Mouse (Mus musculus) ES-E14 (cell line): Measurements from ENCODE around the gene Pten. TPM values are rescaled to one million over a fixed set of nuclear protein-coding genes. Genes with fewer than 3 reads are reported as not detected.

Experiments
- DNase-seq: peaks from one replicate; pipeline ENCODE4 v3.0.0-alpha.2; 2013; ENCODE audit warnings: low read depth, low spot score
- H3K27ac ChIP-seq: 2 replicates; pipeline ENCODE4 v1.5.1; 2012; ENCODE audit warnings: low read depth, mild to moderate bottlenecking, low read length, moderate library complexity, mixed read lengths; ENCODE audit not compliant: poor library complexity, insufficient read depth, severe bottlenecking
- H3K36me3 ChIP-seq: 2 replicates; pipeline ENCODE4 v1.6.1; 2012; ENCODE audit warnings: mild to moderate bottlenecking, low read length, moderate library complexity, mixed read lengths; ENCODE audit not compliant: control insufficient read depth, poor library complexity, insufficient read depth, severe bottlenecking
- H3K4me1 ChIP-seq, 2 experiments: fragments of 150-350 bp in 1 of 2; sonication (generic) in 1 of 2; 2 replicates each; pipeline ENCODE4 v1.6.1; 2012; ENCODE audit warnings: low read length in 2 of 2, mild to moderate bottlenecking in 1 of 2, mixed read lengths in 1 of 2; ENCODE audit not compliant: control insufficient read depth in 2 of 2, insufficient read depth in 2 of 2, poor library complexity in 1 of 2
- H3K4me3 ChIP-seq, 2 experiments: fragments of 150-350 bp in 1 of 2; sonication (generic) in 1 of 2; 2 replicates each; pipeline ENCODE4 v1.5.1; 2012; ENCODE audit warnings: low read length in 2 of 2, low read depth in 1 of 2, mild to moderate bottlenecking in 1 of 2, mixed read lengths in 1 of 2; ENCODE audit not compliant: insufficient read depth in 1 of 2, poor library complexity in 1 of 2, severe bottlenecking in 1 of 2
- H3K9ac ChIP-seq: 2 replicates; pipeline ENCODE4 v1.6.1; 2012; ENCODE audit warnings: low read depth, mild to moderate bottlenecking, low read length, mixed read lengths; ENCODE audit not compliant: poor library complexity, insufficient read depth, severe bottlenecking
- H3K9me3 ChIP-seq: fragments of 150-350 bp; sonication (generic); 2 replicates; pipeline ENCODE4 v1.6.1; 2012; ENCODE audit warnings: low read depth, mild to moderate bottlenecking, low read length; ENCODE audit not compliant: control insufficient read depth, insufficient read depth
- CHD2 ChIP-seq: IDR thresholded peaks from 2 replicates; pipeline ENCODE4 v1.6.1; 2014; ENCODE audit warnings: mild to moderate bottlenecking, low read depth, low read length, inconsistent platforms
- HCFC1 ChIP-seq: IDR thresholded peaks from 2 replicates; pipeline ENCODE4 v1.6.1; 2012; ENCODE audit warnings: low read length, inconsistent platforms, borderline replicate concordance; ENCODE audit not compliant: insufficient read depth
- MAFK ChIP-seq: IDR thresholded peaks from 2 replicates; pipeline ENCODE4 v1.6.1; 2014; ENCODE audit warnings: mild to moderate bottlenecking, low read depth, low read length, inconsistent platforms; ENCODE audit not compliant: insufficient read depth
- ZC3H11A ChIP-seq: IDR thresholded peaks from 2 replicates; pipeline ENCODE4 v1.6.1; 2012; ENCODE audit warnings: low read depth, mild to moderate bottlenecking, inconsistent platforms, low read length, borderline replicate concordance
- ZNF384 ChIP-seq: IDR thresholded peaks from 2 replicates; pipeline ENCODE4 v1.6.1; 2012; ENCODE audit warnings: low read depth, low read length, inconsistent platforms
- in situ Hi-C, 2 experiments: fragments of 600-800 bp; cut with MboI; formaldehyde crosslinking; loops; one replicate each; pipeline ENCODE4 v1.15.1; 2025; ENCODE audit warnings: low sequenced_read_pairs in 2 of 2, inconsistent platforms in 1 of 2; ENCODE audit not compliant: unreplicated experiment in 2 of 2
- total RNA-seq: library from RNA; depleted of rRNA; stranded (reverse); fragments of 300-350 nt; gene quantifications from 2 replicates; pipeline ENCODE4 v1.2.3, GENCODE M21; 2012; rRNA removed

Gene Pten
- total RNA-seq, 1 experiment = 70.8 TPM

GRCm38 (mm10) chr19:32867181-32867897 lies 110.0 kb downstream of the Pten start:
- in situ Hi-C loops = no loop called here
- no peak overlapping the region for H3K27ac ChIP-seq
- no peak for DNase-seq
- H3K36me3 ChIP-seq = no peaks in the 10 kb centered on the region
- H3K4me3 ChIP-seq = peak overlapping the region in 1 of 2 experiments; percentile 23; a peak in 1 of 4 replicates
- peaks cover 0 to 2% of the 10 kb centered on the region in 2 experiments; a peak in 1 of 4 replicates for H3K4me1 ChIP-seq
- no peaks in the 10 kb centered on the region for H3K9me3 ChIP-seq
- no peak overlapping the region for H3K9ac ChIP-seq
- TF ChIP-seq CHD2 (no peak), ZC3H11A (no peak), MAFK (no peak), HCFC1 (no peak), ZNF384 (no peak)

- Histone ChIP-seq H3K9me3 (no peaks in the 10 kb centered on the region), H3K27ac (no peak overlapping the region), H3K36me3 (no peaks in the 10 kb centered on the region), H3K9ac (no peak overlapping the region), H3K4me1 (peaks cover 0 to 2% of the 10 kb centered on the region in 2 experiments; a peak in 1 of 4 replicates), H3K4me3 (no peak overlapping the region)
- in situ Hi-C loops = no loop called here
- TF ChIP-seq ZC3H11A = no peak
- TF ChIP-seq CHD2 = no peak
- no peak for TF ChIP-seq MAFK
- TF ChIP-seq HCFC1 = no peak
- peak; percentile 57; the same call in 1 of the 2 replicates for TF ChIP-seq ZNF384
- DNase-seq = no peak
Measured at GRCm38 (mm10) chr19:32868560-32868959, 111.3 kb downstream of the Pten start.

- H3K9ac ChIP-seq = no peak overlapping the region
- no peaks in the 10 kb centered on the region for H3K9me3 ChIP-seq
- H3K36me3 ChIP-seq = no peaks in the 10 kb centered on the region
- in situ Hi-C loops = no loop called here
- TF ChIP-seq CHD2 (no peak), MAFK (no peak), ZC3H11A (no peak), HCFC1 (no peak), ZNF384 (no peak)
- H3K4me3 ChIP-seq = no peak overlapping the region
- no peak for DNase-seq
- H3K4me1 ChIP-seq = peaks cover 0 to 3% of the 10 kb centered on the region in 2 experiments; a peak in 1 of 4 replicates
- no peak overlapping the region for H3K27ac ChIP-seq
Measured at GRCm38 (mm10) chr19:32869053-32869680, 111.9 kb downstream of the Pten start.

- no peak overlapping the region for H3K9ac ChIP-seq
- DNase-seq = no peak
- peaks cover 3 to 6% of the 10 kb centered on the region in 2 experiments; a peak in 1 of 4 replicates for H3K4me1 ChIP-seq
- H3K36me3 ChIP-seq = no peaks in the 10 kb centered on the region
- H3K27ac ChIP-seq = no peak overlapping the region
- no peak overlapping the region for H3K4me3 ChIP-seq
- in situ Hi-C loops = no loop called here
- no peaks in the 10 kb centered on the region for H3K9me3 ChIP-seq
- TF ChIP-seq ZC3H11A (no peak), CHD2 (no peak), ZNF384 (no peak), HCFC1 (no peak), MAFK (no peak)
Measured at GRCm38 (mm10) chr19:32873904-32874637, 116.8 kb downstream of the Pten start.

Other genes starting within 250 kb of the Pten start
- gene Papss2, start 161.7 kb upstream of the Pten start, total RNA-seq = 0.95 and 1.7 TPM in 2 replicates
- gene Atad1, start 17.7 kb upstream of the Pten start, total RNA-seq = 84.9 and 99.0 TPM in 2 replicates